Comparison of ENCODE assay signal across 15 mouse cellular contexts in genomic region chr13:52577939-52578338, GRCm38 (mm10). TPM values are rescaled to one million over a fixed set of nuclear protein-coding genes. Genes with fewer than 3 reads are reported as not detected.
DNase-seq lines count a peak whose midpoint lies in the region; ATAC-seq lines count a peak whose summit lies in the region.
"Had no signal": no experiment of that assay in that cellular context is flagged by ENCODE, and none has a peak within 500 bp of the region (broad histone marks: within the 10 kb centered on the region; RNA-seq: fewer than 3 reads in every experiment).

No protein-coding gene starts in this region.

- peak; percentile 29 for DNase-seq in embryo, embryonic 10 days (ENCODE audit: low spot score)
- DNase-seq in embryo, embryonic 9.5 days (ENCODE audit: extremely low spot score) = no peak
- DNase-seq in liver, embryonic 11.5 days (ENCODE audit: low spot score) = no peak
- no peak for DNase-seq in liver
- no peak for DNase-seq in cerebellum, postnatal 10 days
- no peak for DNase-seq in layer of hippocampus, adult 9-10 months (ENCODE audit: low spot score)
- DNase-seq: cerebellum, adult 2 months; kidney, postnatal 36 days had no signal

- WGBS in liver, embryonic 11.5 days = 28% methylated on average over 4 of the region's 4 CpGs
- WGBS in heart, embryonic 14.5 days = 12% methylated on average over 4 of the region's 4 CpGs
- WGBS in liver, embryonic 15.5 days (ENCODE audit: insufficient replicate concordance) = 10% methylated on average over 4 of the region's 4 CpGs

- H3K4me2 ChIP-seq in liver, embryonic 11.5 days = no peak overlapping the region
- peak overlapping the region; percentile 42; the same call in 1 of the 2 replicates for H3K4me2 ChIP-seq in heart, embryonic 14.5 days (ENCODE audit: low read length)
- no peak overlapping the region for H3K4me2 ChIP-seq in liver, embryonic 15.5 days
- H3K4me2 ChIP-seq: limb, embryonic 13.5 days; neural tube, embryonic 12.5 days had no signal

- no peak overlapping the region for H3K9ac ChIP-seq in liver, embryonic 11.5 days (ENCODE audit: low read depth, low read length)
- H3K9ac ChIP-seq in heart, embryonic 14.5 days (ENCODE audit: low read length) = 0 out of 2 replicates have a peak overlapping the region, but pooled peaks have one; percentile 38
- no peak overlapping the region for H3K9ac ChIP-seq in liver, embryonic 15.5 days
- H3K9ac ChIP-seq: limb, embryonic 13.5 days; neural tube, embryonic 12.5 days had no signal

- peak overlapping the region; percentile 40 for H3K27ac ChIP-seq in liver, embryonic 11.5 days (ENCODE audit: low read depth, low read length)
- peak overlapping the region; percentile 88 to 95 for H3K27ac ChIP-seq in heart, embryonic 14.5 days (replicated peaks in 1 of 2; ENCODE audit: control insufficient read depth in 1 of 2, insufficient read depth in 1 of 2, low read depth in 2 of 2, low read length in 2 of 2)
- 0 out of 2 replicates have a peak overlapping the region, but pooled peaks have one; percentile 38 for H3K27ac ChIP-seq in liver, embryonic 15.5 days (replicated peaks)
- H3K27ac ChIP-seq: limb, embryonic 13.5 days; neural tube, embryonic 12.5 days had no signal

- no peak for ATAC-seq in liver, embryonic 11.5 days (replicated peaks; ENCODE audit: low FRiP score)
- peak; percentile 54; the same call in 1 of the 2 replicates for ATAC-seq in heart, embryonic 14.5 days (ENCODE audit: insufficient number of reproducible peaks, insufficient read depth, low FRiP score, low read depth)
- no peak for ATAC-seq in liver, embryonic 15.5 days (ENCODE audit: insufficient read depth)
- ATAC-seq: midbrain, embryonic 16.5 days had no signal

- no peaks in the 10 kb centered on the region for H3K36me3 ChIP-seq in liver, embryonic 11.5 days (ENCODE audit: control insufficient read depth, insufficient read depth, low read length)
- no peaks in the 10 kb centered on the region for H3K36me3 ChIP-seq in heart, embryonic 14.5 days (ENCODE audit: control insufficient read depth, insufficient read depth, low read length)
- no peaks in the 10 kb centered on the region for H3K36me3 ChIP-seq in liver, embryonic 15.5 days (replicated peaks)
- H3K36me3 ChIP-seq: embryonic facial prominence, embryonic 10.5 days; limb, embryonic 13.5 days; neural tube, embryonic 12.5 days had no signal

- peaks cover 21% of the 10 kb centered on the region for H3K4me1 ChIP-seq in liver, embryonic 11.5 days (replicated peaks; ENCODE audit: control insufficient read depth, insufficient read depth, low read length)
- H3K4me1 ChIP-seq in heart, embryonic 14.5 days (ENCODE audit: control insufficient read depth in 2 of 2, insufficient read depth in 2 of 2, low read length in 2 of 2) = peaks cover 17 to 28% of the 10 kb centered on the region in 2 experiments
- H3K4me1 ChIP-seq in liver, embryonic 15.5 days (replicated peaks) = peaks cover 17% of the 10 kb centered on the region

- 0 out of 2 replicates have a peak, but pooled peaks cover 3% of the 10 kb centered on the region for H3K27me3 ChIP-seq in liver, embryonic 11.5 days (replicated peaks; ENCODE audit: control insufficient read depth, insufficient read depth, low read length)
- no peaks in the 10 kb centered on the region for H3K27me3 ChIP-seq in heart, embryonic 14.5 days (ENCODE audit: control insufficient read depth, insufficient read depth, low read length)
- peaks cover 7% of the 10 kb centered on the region for H3K27me3 ChIP-seq in liver, embryonic 15.5 days
- H3K27me3 ChIP-seq: CH12.LX had no signal

- H3K9me3 ChIP-seq in liver, embryonic 11.5 days (ENCODE audit: control insufficient read depth, low read length) = no peaks in the 10 kb centered on the region
- H3K9me3 ChIP-seq in heart, embryonic 14.5 days (ENCODE audit: control insufficient read depth, low read length) = no peaks in the 10 kb centered on the region
- no peaks in the 10 kb centered on the region for H3K9me3 ChIP-seq in liver, embryonic 15.5 days (replicated peaks)
- H3K9me3 ChIP-seq: embryonic facial prominence, embryonic 10.5 days; limb, embryonic 13.5 days; neural tube, embryonic 12.5 days had no signal

- no peak overlapping the region for H3K4me3 ChIP-seq in liver, embryonic 11.5 days (ENCODE audit: low read depth, low read length)
- H3K4me3 ChIP-seq in heart, embryonic 14.5 days (ENCODE audit: control insufficient read depth in 1 of 2, insufficient read depth in 1 of 2, low read depth in 1 of 2, low read length in 2 of 2) = no peak overlapping the region
- H3K4me3 ChIP-seq in liver, embryonic 15.5 days (replicated peaks) = no peak overlapping the region
- H3K4me3 ChIP-seq: embryonic facial prominence, embryonic 10.5 days; limb, embryonic 13.5 days; neural tube, embryonic 12.5 days had no signal

RNA-seq across cellular contexts. Expression of gene Syk, which starts 5.0 kb away (rescaled TPM):
- 10.1 and 10.7 TPM in 2 replicates for polyA plus RNA-seq in liver, embryonic 11.5 days (2014; fragmentation: Nextera tagmentation; extraction: Ambion mirVana)
- 9.1 and 9.6 TPM in 2 replicates for polyA plus RNA-seq in heart, embryonic 14.5 days (2014; fragmentation: Nextera tagmentation; extraction: Ambion mirVana)
- polyA plus RNA-seq in liver, embryonic 15.5 days (2015; fragmentation: Nextera tagmentation; extraction: Ambion mirVana) = 5.1 and 5.5 TPM in 2 replicates

RNA-seq across cellular contexts. Expression of gene Diras2, which starts 46.9 kb away (rescaled TPM):
- polyA plus RNA-seq in liver, embryonic 11.5 days (2014; fragmentation: Nextera tagmentation; extraction: Ambion mirVana) = 0.05 and 0.10 TPM in 2 replicates
- polyA plus RNA-seq in heart, embryonic 14.5 days (2014; fragmentation: Nextera tagmentation; extraction: Ambion mirVana) = 0.38 and 0.72 TPM in 2 replicates
- 0.05 and 0.09 TPM in 2 replicates for polyA plus RNA-seq in liver, embryonic 15.5 days (2015; fragmentation: Nextera tagmentation; extraction: Ambion mirVana)

Comparison
In these comparisons a context has a peak if more than half of its experiments do, and no peak if none do; other contexts are left out.
1. H3K27ac ChIP-seq: peak in every context shown above with its lines; median percentile 92 in heart, embryonic 14.5 days; 40 in liver, embryonic 11.5 days; 38 in liver, embryonic 15.5 days.